Mouse (Mus musculus): ENCODE data around the gene Rp9.

GRCm38 (mm10) chr9:22475424-22475868 lies 5.9 kb upstream of the Rp9 start, which contains the start of gene Bbs9:
- TF ChIP-seq CTCF (IDR thresholded peaks at IDR 0.05; ENCODE audit: borderline replicate concordance, extremely low read depth, insufficient read depth, insufficient read length) (no peak), POLR2A (IDR thresholded peaks at IDR 0.05; ENCODE audit: borderline replicate concordance, extremely low read depth, insufficient read depth, insufficient read length, poor library complexity, severe bottlenecking) (peak; percentile 39; the same call in 1 of the 2 replicates)
